Mouse (Mus musculus) MEL (cell line): Measurements from ENCODE around the gene Tnfrsf11a. TPM values are rescaled to one million over a fixed set of nuclear protein-coding genes. Genes with fewer than 3 reads are reported as not detected.
"Not testable (repeated sequence)": the region's sequence is repeated elsewhere in the genome, so short reads cannot be mapped to it uniquely, and the experiment has no call there.

Experiments used
- DNase-seq: peaks from one replicate; pipeline ENCODE4 v3.0.0; 2011; ENCODE audit warnings: low read depth, low spot score
- H3K27ac ChIP-seq: 2 replicates; pipeline ENCODE4 v1.5.1; 2012; ENCODE audit warnings: low read depth, mild to moderate bottlenecking, control low read depth, low read length, moderate library complexity; ENCODE audit not compliant: control insufficient read depth
- H3K27me3 ChIP-seq, 2 experiments: fragments of 150-350 bp in 1 of 2; sonication (generic) in 1 of 2; 2 replicates each; pipeline ENCODE4 v1.6.1; 2012; ENCODE audit warnings: low read length in 2 of 2, mild to moderate bottlenecking in 2 of 2, improper control_type of control experiment in 1 of 2, moderate library complexity in 1 of 2; ENCODE audit not compliant: insufficient read depth in 2 of 2, control insufficient read depth in 1 of 2
- H3K36me3 ChIP-seq, 2 experiments: 2 replicates each; pipeline ENCODE4 v1.6.1; 2012 to 2014; ENCODE audit warnings: low read length in 2 of 2, improper control_type of control experiment in 1 of 2, inconsistent platforms in 1 of 2, mild to moderate bottlenecking in 1 of 2; ENCODE audit not compliant: insufficient read depth in 2 of 2, control insufficient read depth in 1 of 2
- H3K4me1 ChIP-seq, 2 experiments: fragments of 150-350 bp in 1 of 2; sonication (generic) in 1 of 2; 2 replicates each; pipeline ENCODE4 v1.6.1; 2012; ENCODE audit warnings: low read length in 2 of 2, improper control_type of control experiment in 1 of 2, mild to moderate bottlenecking in 1 of 2; ENCODE audit not compliant: insufficient read depth in 2 of 2, control insufficient read depth in 1 of 2
- H3K4me3 ChIP-seq, 2 experiments: fragments of 150-350 bp in 1 of 2; sonication (generic) in 1 of 2; 2 replicates each; pipeline ENCODE4 v1.5.1; 2012; ENCODE audit warnings: low read depth in 2 of 2, low read length in 2 of 2, mild to moderate bottlenecking in 2 of 2, moderate library complexity in 2 of 2, control low read depth in 1 of 2, improper control_type of control experiment in 1 of 2; ENCODE audit not compliant: control insufficient read depth in 1 of 2, insufficient read depth in 1 of 2
- H3K79me2 ChIP-seq: 2 replicates; pipeline ENCODE4 v1.6.1; 2012; ENCODE audit warnings: mild to moderate bottlenecking, low read length, moderate library complexity; ENCODE audit not compliant: control insufficient read depth, poor library complexity, insufficient read depth
- H3K9ac ChIP-seq: 2 replicates; pipeline ENCODE4 v1.6.1; 2012; ENCODE audit warnings: low read depth, mild to moderate bottlenecking, control low read depth, low read length, moderate library complexity; ENCODE audit not compliant: control insufficient read depth, poor library complexity, severe bottlenecking
- H3K9me3 ChIP-seq: fragments of 150-350 bp; sonication (generic); replicated peaks from 2 replicates; pipeline ENCODE4 v1.6.1; 2012; ENCODE audit warnings: mild to moderate bottlenecking, low read length, improper control_type of control experiment, moderate library complexity; ENCODE audit not compliant: insufficient read depth
- BHLHE40 ChIP-seq: IDR thresholded peaks from 2 replicates; pipeline ENCODE4 v1.6.1; 2012; ENCODE audit warnings: low read depth, mild to moderate bottlenecking, inconsistent platforms, low read length, improper control_type of control experiment, borderline replicate concordance
- CHD1 ChIP-seq: IDR thresholded peaks from 2 replicates; pipeline ENCODE4 v1.6.1; 2012; ENCODE audit warnings: low read depth, mild to moderate bottlenecking, inconsistent platforms, low read length, improper control_type of control experiment
- E2F4 ChIP-seq: IDR thresholded peaks from 2 replicates; pipeline ENCODE4 v1.6.1; 2011; ENCODE audit warnings: low read depth, low read length, improper control_type of control experiment, borderline replicate concordance
- ETS1 ChIP-seq: IDR thresholded peaks from 2 replicates; pipeline ENCODE4 v1.6.1; 2012; ENCODE audit warnings: low read depth, mild to moderate bottlenecking, inconsistent platforms, low read length, improper control_type of control experiment, moderate library complexity
- GATA1 ChIP-seq: IDR thresholded peaks from 2 replicates; pipeline ENCODE4 v1.6.1; 2011; ENCODE audit warnings: low read depth, low read length, improper control_type of control experiment
- HCFC1 ChIP-seq: IDR thresholded peaks from 2 replicates; pipeline ENCODE4 v1.6.1; 2012; ENCODE audit warnings: low read depth, mild to moderate bottlenecking, inconsistent platforms, low read length, improper control_type of control experiment, moderate library complexity
- MAZ ChIP-seq: IDR thresholded peaks from 2 replicates; pipeline ENCODE4 v1.6.1; 2012; ENCODE audit warnings: low read depth, mild to moderate bottlenecking, inconsistent platforms, low read length, improper control_type of control experiment
- MEF2A ChIP-seq: IDR thresholded peaks from 2 replicates; pipeline ENCODE4 v1.6.1; 2014; ENCODE audit warnings: low read depth, mild to moderate bottlenecking, inconsistent platforms, low read length, improper control_type of control experiment; ENCODE audit not compliant: poor library complexity, insufficient replicate concordance, severe bottlenecking; ENCODE audit errors: extremely low read depth
- MXI1 ChIP-seq: IDR thresholded peaks from 2 replicates; pipeline ENCODE4 v1.6.1; 2011; ENCODE audit warnings: mild to moderate bottlenecking, low read depth, low read length, improper control_type of control experiment
- POLR2AphosphoS2 ChIP-seq: IDR thresholded peaks from 2 replicates; pipeline ENCODE4 v1.6.1; 2011; ENCODE audit warnings: low read length, improper control_type of control experiment
- POLR2AphosphoS5 ChIP-seq: IDR thresholded peaks from 2 replicates; pipeline ENCODE4 v1.6.1; 2012; ENCODE audit warnings: low read depth, borderline replicate concordance, mild to moderate bottlenecking, inconsistent platforms, low read length, moderate library complexity, mixed read lengths
- TBP ChIP-seq: IDR thresholded peaks from 2 replicates; pipeline ENCODE4 v1.8.0; 2011; ENCODE audit warnings: low read depth, low read length, improper control_type of control experiment
- ZKSCAN1 ChIP-seq: IDR thresholded peaks from 2 replicates; pipeline ENCODE4 v1.6.1; 2012; ENCODE audit warnings: low read depth, mild to moderate bottlenecking, inconsistent platforms, low read length, improper control_type of control experiment, moderate library complexity
- ZNF384 ChIP-seq: IDR thresholded peaks from 2 replicates; pipeline ENCODE4 v1.6.1; 2012; ENCODE audit warnings: low read depth, mild to moderate bottlenecking, inconsistent platforms, low read length, improper control_type of control experiment
- polyA plus RNA-seq, 2 experiments: library from polyadenylated mRNA; stranded (reverse) in 1 of 2; unstranded in 1 of 2; fragments of >175 nt in 1 of 2; fragments of >200 nt in 1 of 2; gene quantifications; 2 replicates each; pipeline versions ENCODE4 v1.2.1 to v1.2.4; 2012; ENCODE audit warnings: low replicate concordance in 2 of 2, low read depth in 1 of 2; ENCODE audit not compliant: insufficient read length in 2 of 2, insufficient read depth in 1 of 2, missing spikeins in 1 of 2
- total RNA-seq: library from RNA; depleted of rRNA; stranded (reverse); fragments of 300-350 nt; gene quantifications from 2 replicates; pipeline ENCODE4 v1.2.3, GENCODE M21; 2012

Gene Tnfrsf11a
- total and polyA plus RNA-seq, 3 experiments = not detected

- H3K27me3 ChIP-seq, H3K79me2 ChIP-seq, H3K9me3 ChIP-seq, H3K4me3 ChIP-seq, H3K4me1 ChIP-seq, H3K27ac ChIP-seq, H3K36me3 ChIP-seq: not testable (repeated sequence)
- 0 out of 2 replicates have a peak, but pooled peaks have one; percentile 18 for TF ChIP-seq GATA1
- 0 out of 2 replicates have a peak, but pooled peaks have one; percentile 34 for TF ChIP-seq MAZ
- TF ChIP-seq, all 39 proteins: peak for 2; not testable (repeated sequence) for 37
- DNase-seq = peak; percentile 53
- not testable (repeated sequence) for H3K9ac ChIP-seq
Measured at GRCm38 (mm10) chr1:105812027-105812426, 31.5 kb downstream of the Tnfrsf11a start.

DNA sequence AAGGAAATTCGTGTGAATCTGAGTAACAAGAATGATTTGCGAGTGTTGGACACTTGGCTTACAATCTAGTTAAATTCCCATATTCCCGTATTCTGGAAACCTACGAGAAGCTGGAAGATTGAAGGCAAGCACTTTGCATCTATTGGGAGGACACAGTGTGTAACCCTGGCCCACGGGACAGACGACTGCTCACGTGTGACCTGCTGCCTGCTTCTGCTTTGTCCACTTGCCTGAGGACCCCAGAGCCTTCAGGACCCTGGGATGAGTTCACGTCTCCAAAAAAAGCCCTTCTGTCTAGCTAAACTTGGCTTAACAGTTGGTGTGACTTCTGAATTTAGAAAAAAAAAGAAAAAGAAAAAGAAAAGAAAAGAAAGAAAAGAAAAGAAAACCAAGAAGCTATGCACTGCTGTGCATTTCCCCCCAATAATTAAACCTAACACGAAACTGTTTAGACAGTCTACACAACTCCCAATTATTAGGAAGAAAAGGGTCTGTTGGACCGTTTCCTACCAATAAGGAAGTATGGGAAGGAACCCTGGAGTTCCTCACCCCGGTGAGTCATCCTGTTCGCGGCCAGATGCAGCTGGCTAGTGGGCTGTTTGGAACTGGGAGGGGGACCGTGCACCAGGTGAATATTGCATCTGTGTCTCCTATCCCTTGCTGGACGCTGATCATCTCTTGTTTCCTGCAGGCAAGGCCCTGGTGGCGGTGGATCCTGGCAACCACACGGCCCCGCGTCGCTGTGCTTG, 32.6 kb downstream of the Tnfrsf11a start:
- TF ChIP-seq MEF2A = no peak
- no peak for TF ChIP-seq HCFC1
- peak; percentile 61; the same call in 1 of the 2 replicates for TF ChIP-seq TBP
- TF ChIP-seq, all 39 proteins: peak for 1

DNA sequence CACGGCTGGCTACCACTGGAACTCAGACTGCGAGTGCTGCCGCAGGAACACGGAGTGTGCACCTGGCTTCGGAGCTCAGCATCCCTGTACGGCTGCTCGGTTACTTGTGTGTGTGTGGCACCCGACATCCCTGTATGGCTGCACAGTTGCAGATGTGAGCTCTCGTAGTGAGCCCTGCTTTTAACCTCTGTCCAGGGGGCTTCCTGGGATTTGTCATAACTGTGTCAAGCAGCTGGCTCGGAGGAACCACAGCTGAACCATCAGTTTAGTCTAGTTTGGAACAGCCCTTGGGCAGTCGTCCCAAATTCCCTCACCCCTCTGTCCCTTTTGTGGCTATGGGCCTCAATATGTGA, 33.2 kb downstream of the Tnfrsf11a start:
- no peak overlapping the region for H3K4me3 ChIP-seq
- H3K36me3 ChIP-seq = peaks cover 0 to 3% of the 10 kb centered on the region in 2 experiments; a peak in 1 of 4 replicates
- no peak for DNase-seq

More for the DNA sequence above, 32.6 kb downstream of the Tnfrsf11a start:
- no peak for DNase-seq
- Histone ChIP-seq H3K4me3 (no peak overlapping the region), H3K9ac (no peak overlapping the region), H3K27ac (no peak overlapping the region), H3K27me3 (no peaks in the 10 kb centered on the region), H3K79me2 (no peaks in the 10 kb centered on the region), H3K9me3 (no peaks in the 10 kb centered on the region), H3K36me3 (peaks cover 0 to 3% of the 10 kb centered on the region in 2 experiments; a peak in 1 of 4 replicates), H3K4me1 (peaks cover 2 to 3% of the 10 kb centered on the region in 2 experiments; a peak in 2 of 4 replicates)

More for the DNA sequence above, 33.2 kb downstream of the Tnfrsf11a start:
- Histone ChIP-seq H3K27me3 (no peaks in the 10 kb centered on the region), H3K9ac (no peak overlapping the region), H3K79me2 (no peaks in the 10 kb centered on the region), H3K27ac (no peak overlapping the region), H3K9me3 (no peaks in the 10 kb centered on the region), H3K4me1 (peaks cover 2 to 3% of the 10 kb centered on the region in 2 experiments; a peak in 2 of 4 replicates)
- TF ChIP-seq ZKSCAN1 (no peak), ZNF384 (no peak), HCFC1 (no peak), POLR2AphosphoS2 (no peak), ETS1 (no peak), MXI1 (no peak), E2F4 (no peak), CHD1 (no peak), MAZ (no peak), POLR2AphosphoS5 (no peak), BHLHE40 (no peak)
